Mouse (Mus musculus): ENCODE results near the gene Aspa. TPM values are rescaled to one million over a fixed set of nuclear protein-coding genes. Genes with fewer than 3 reads are reported as not detected.
"Not testable (repeated sequence)": the region's sequence is repeated elsewhere in the genome, so short reads cannot be mapped to it uniquely, and the experiment has no call there.

The Aspa gene
- 0.25 and 0.41 TPM in 2 replicates for polyA plus RNA-seq (2015; fragmentation: Nextera tagmentation; extraction: Ambion mirVana)

- no peak for ATAC-seq (replicated peaks; ENCODE audit: extremely low read depth, insufficient read depth, low FRiP score)
- H3K9ac ChIP-seq (ENCODE audit: low read length) = no peak within 1 kb of the TSS
- no peaks in the 10 kb centered on the region for H3K4me1 ChIP-seq (ENCODE audit: control insufficient read depth, insufficient read depth, low read length)
- H3K4me3 ChIP-seq (ENCODE audit: low read length) = no peak within 1 kb of the TSS
- 72% methylated on average over 27 of the region's 27 CpGs for WGBS
- no peaks in the 10 kb centered on the region for H3K27me3 ChIP-seq (ENCODE audit: control insufficient read depth, insufficient read depth, low read length)
- no peaks in the 10 kb centered on the region for H3K9me3 ChIP-seq (replicated peaks; ENCODE audit: control insufficient read depth, low read length)
- no peak within 1 kb of the TSS for H3K4me2 ChIP-seq (ENCODE audit: low read depth, low read length)
- no peaks in the 10 kb centered on the region for H3K36me3 ChIP-seq (ENCODE audit: control insufficient read depth, insufficient read depth)
- no peak within 1 kb of the TSS for H3K27ac ChIP-seq (ENCODE audit: low read length)
Observed at GRCm38 (mm10) chr11:73329442-73329841, at the start of gene Aspa, which contains the start of the genes Gm49340 and Spata22. Aspa (minus strand) TSS chr11:73329596. Gm49340 (plus strand) TSS chr11:73329741. Spata22 (plus strand) TSS chr11:73329741.

DNA sequence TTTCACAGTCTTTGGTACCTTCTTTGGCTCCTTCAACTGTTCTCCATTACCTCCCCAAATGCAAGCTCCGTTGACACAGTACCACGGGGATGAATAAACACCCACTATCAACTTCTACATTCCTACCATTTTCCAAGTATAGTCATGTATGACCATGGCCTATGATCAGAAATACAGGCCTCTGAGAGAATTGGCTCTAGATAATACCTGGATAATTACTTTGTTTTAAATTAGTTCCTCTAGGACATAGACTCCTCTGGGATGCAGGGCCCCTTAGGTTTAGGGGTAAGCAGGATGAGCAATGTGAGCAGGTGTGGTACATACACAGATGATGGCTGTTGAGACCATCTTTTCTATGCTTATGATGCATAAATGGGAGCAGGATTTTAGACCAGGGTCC lies 41.5 kb upstream of the Aspa start, which contains the start of gene Olfr376:
Gene Olfr376 (plus strand): TSS at position 301 of the 400 bp plus-strand sequence.
- Histone ChIP-seq H3K27me3 (ENCODE audit: control insufficient read depth, insufficient read depth, low read length) (no peaks in the 10 kb centered on the region), H3K36me3 (ENCODE audit: control insufficient read depth, insufficient read depth) (no peaks in the 10 kb centered on the region), H3K4me1 (ENCODE audit: control insufficient read depth, insufficient read depth, low read length) (no peaks in the 10 kb centered on the region), H3K4me3 (ENCODE audit: low read length) (no peak within 1 kb of the TSS), H3K4me2 (ENCODE audit: low read depth, low read length) (no peak within 1 kb of the TSS), H3K9ac (ENCODE audit: low read length) (no peak within 1 kb of the TSS), H3K27ac (ENCODE audit: low read length) (no peak within 1 kb of the TSS), H3K9me3 (replicated peaks; ENCODE audit: control insufficient read depth, low read length) (no peaks in the 10 kb centered on the region; the same call in 1 of the 2 replicates)
- no peak for ATAC-seq (replicated peaks; ENCODE audit: extremely low read depth, insufficient read depth, low FRiP score)
- 78% methylated on average over 2 of the region's 2 CpGs for WGBS

DNA sequence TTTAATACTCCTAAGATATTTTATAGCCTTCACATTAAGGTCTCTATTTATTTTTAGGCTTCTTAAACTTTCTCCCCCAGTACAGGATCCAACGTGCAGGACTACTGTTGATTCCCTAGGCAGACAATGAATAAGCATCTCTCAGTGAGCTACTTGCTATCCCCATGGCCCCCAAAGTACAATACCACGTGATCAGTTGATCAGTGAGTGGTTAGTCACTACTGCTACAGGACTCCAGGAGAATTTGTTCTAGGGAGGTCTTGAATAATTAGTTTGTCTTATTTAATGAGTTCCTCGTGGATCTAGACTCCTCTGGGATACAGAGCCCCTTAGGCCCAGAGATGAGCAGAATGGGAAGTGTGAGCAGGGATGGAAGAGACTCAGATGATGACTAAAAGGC lies 21.1 kb upstream of the Aspa start, which contains the start of gene Olfr20:
Gene Olfr20 (plus strand): TSS at position 301 of the 400 bp plus-strand sequence.
- Histone ChIP-seq H3K9me3 (replicated peaks; ENCODE audit: control insufficient read depth, low read length) (no peaks in the 10 kb centered on the region), H3K9ac (ENCODE audit: low read length) (no peak within 1 kb of the TSS), H3K27ac (ENCODE audit: low read length) (no peak within 1 kb of the TSS), H3K27me3 (ENCODE audit: control insufficient read depth, insufficient read depth, low read length) (no peaks in the 10 kb centered on the region), H3K4me1 (ENCODE audit: control insufficient read depth, insufficient read depth, low read length) (no peaks in the 10 kb centered on the region), H3K4me3 (ENCODE audit: low read length) (no peak within 1 kb of the TSS), H3K36me3 (ENCODE audit: control insufficient read depth, insufficient read depth) (no peaks in the 10 kb centered on the region), H3K4me2 (ENCODE audit: low read depth, low read length) (no peak within 1 kb of the TSS)
- 43% methylated on average over 3 of the region's 3 CpGs for WGBS
- no peak for ATAC-seq (replicated peaks; ENCODE audit: extremely low read depth, insufficient read depth, low FRiP score)

DNA sequence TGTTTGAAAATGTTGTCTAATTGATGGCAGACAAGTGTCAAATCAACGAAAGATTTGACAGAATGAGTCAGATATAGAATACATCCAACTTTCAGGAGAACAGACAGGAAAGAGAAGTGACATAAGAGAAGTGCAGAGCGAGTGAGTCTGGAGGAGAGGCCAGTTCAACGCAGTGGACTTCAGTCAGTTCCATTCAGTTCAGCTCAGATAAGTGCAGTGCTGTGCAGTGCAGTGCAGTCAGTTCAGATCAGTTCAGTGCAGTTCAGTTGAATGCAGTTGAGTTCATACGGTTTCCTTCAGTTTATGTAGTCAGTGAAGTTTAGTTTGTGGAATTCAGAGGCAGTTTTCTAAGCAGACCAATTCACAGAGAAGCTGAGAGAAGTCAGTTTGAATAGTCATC lies 7.5 kb upstream of the Aspa start:
- WGBS = 67% methylated on average over 4 of the region's 4 CpGs
- Histone ChIP-seq H3K4me2 (ENCODE audit: low read depth, low read length) (no peak overlapping the region), H3K4me1 (ENCODE audit: control insufficient read depth, insufficient read depth, low read length) (no peaks in the 10 kb centered on the region), H3K9ac (ENCODE audit: low read length) (no peak overlapping the region), H3K27ac (ENCODE audit: low read length) (no peak overlapping the region), H3K4me3 (ENCODE audit: low read length) (no peak overlapping the region), H3K36me3 (ENCODE audit: control insufficient read depth, insufficient read depth) (no peaks in the 10 kb centered on the region), H3K27me3 (ENCODE audit: control insufficient read depth, insufficient read depth, low read length) (no peaks in the 10 kb centered on the region), H3K9me3 (replicated peaks; ENCODE audit: control insufficient read depth, low read length) (0 out of 2 replicates have a peak, but pooled peaks cover 3% of the 10 kb centered on the region)
- no peak for ATAC-seq (replicated peaks; ENCODE audit: extremely low read depth, insufficient read depth, low FRiP score)

- no peaks in the 10 kb centered on the region for H3K36me3 ChIP-seq (ENCODE audit: control insufficient read depth, insufficient read depth)
- ATAC-seq (replicated peaks; ENCODE audit: extremely low read depth, insufficient read depth, low FRiP score) = no peak
Observed at GRCm38 (mm10) chr11:73333357-73333756, 4.0 kb upstream of the Aspa start.

GRCm38 (mm10) chr11:73327361-73327760 lies 2.0 kb downstream of the Aspa start:
- H3K36me3 ChIP-seq (ENCODE audit: control insufficient read depth, insufficient read depth) = no peaks in the 10 kb centered on the region
- ATAC-seq (replicated peaks; ENCODE audit: extremely low read depth, insufficient read depth, low FRiP score) = 0 out of 2 replicates have a peak, but pooled peaks have one; percentile 41
- H3K4me3 ChIP-seq (ENCODE audit: low read length) = no peak overlapping the region
- no peak overlapping the region for H3K4me2 ChIP-seq (ENCODE audit: low read depth, low read length)
- H3K27ac ChIP-seq (ENCODE audit: low read length) = no peak overlapping the region
- WGBS = 58% methylated on average over 4 of the region's 4 CpGs
- H3K27me3 ChIP-seq (ENCODE audit: control insufficient read depth, insufficient read depth, low read length) = no peaks in the 10 kb centered on the region
- no peaks in the 10 kb centered on the region for H3K9me3 ChIP-seq (replicated peaks; ENCODE audit: control insufficient read depth, low read length)
- no peaks in the 10 kb centered on the region for H3K4me1 ChIP-seq (ENCODE audit: control insufficient read depth, insufficient read depth, low read length)
- no peak overlapping the region for H3K9ac ChIP-seq (ENCODE audit: low read length)

More at GRCm38 (mm10) chr11:73333357-73333756, 4.0 kb upstream of the Aspa start:
- Histone ChIP-seq H3K9me3 (replicated peaks; ENCODE audit: control insufficient read depth, low read length) (0 out of 2 replicates have a peak, but pooled peaks cover 3% of the 10 kb centered on the region), H3K4me3 (ENCODE audit: low read length) (no peak overlapping the region), H3K4me2 (ENCODE audit: low read depth, low read length) (no peak overlapping the region), H3K4me1 (ENCODE audit: control insufficient read depth, insufficient read depth, low read length) (no peaks in the 10 kb centered on the region), H3K9ac (ENCODE audit: low read length) (no peak overlapping the region), H3K27me3 (ENCODE audit: control insufficient read depth, insufficient read depth, low read length) (no peaks in the 10 kb centered on the region), H3K27ac (ENCODE audit: low read length) (no peak overlapping the region)
- 60% methylated on average over 2 of the region's 2 CpGs for WGBS

DNA sequence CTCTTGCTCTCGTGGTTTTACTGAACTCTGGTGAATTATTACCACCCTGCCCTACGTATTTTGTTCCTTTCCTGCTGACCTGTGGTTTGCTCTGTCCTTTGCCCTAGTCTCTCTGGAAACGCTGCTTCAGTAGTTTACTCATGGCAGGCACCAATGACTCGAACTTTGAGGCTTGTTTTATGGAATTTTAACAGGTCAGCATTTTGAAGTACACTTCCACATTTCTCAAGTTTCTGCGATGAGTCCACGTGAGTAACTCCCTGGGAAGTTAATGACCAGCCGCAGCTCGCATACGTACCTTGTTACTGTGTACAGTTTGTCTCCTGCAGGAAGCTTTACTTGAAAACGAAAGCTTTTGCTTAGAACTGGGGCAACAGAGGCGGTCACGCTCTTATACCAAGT lies 2.9 kb downstream of the Aspa start:
- no peak overlapping the region for H3K4me3 ChIP-seq (ENCODE audit: low read length)
- ATAC-seq (replicated peaks; ENCODE audit: extremely low read depth, insufficient read depth, low FRiP score) = no peak
- no peaks in the 10 kb centered on the region for H3K4me1 ChIP-seq (ENCODE audit: control insufficient read depth, insufficient read depth, low read length)
- no peak overlapping the region for H3K27ac ChIP-seq (ENCODE audit: low read length)
- H3K27me3 ChIP-seq (ENCODE audit: control insufficient read depth, insufficient read depth, low read length) = no peaks in the 10 kb centered on the region
- no peaks in the 10 kb centered on the region for H3K9me3 ChIP-seq (replicated peaks; ENCODE audit: control insufficient read depth, low read length)
- 55% methylated on average over 12 of the region's 12 CpGs for WGBS
- H3K9ac ChIP-seq (ENCODE audit: low read length) = no peak overlapping the region
- no peak overlapping the region for H3K4me2 ChIP-seq (ENCODE audit: low read depth, low read length)
- no peaks in the 10 kb centered on the region for H3K36me3 ChIP-seq (ENCODE audit: control insufficient read depth, insufficient read depth)

DNA sequence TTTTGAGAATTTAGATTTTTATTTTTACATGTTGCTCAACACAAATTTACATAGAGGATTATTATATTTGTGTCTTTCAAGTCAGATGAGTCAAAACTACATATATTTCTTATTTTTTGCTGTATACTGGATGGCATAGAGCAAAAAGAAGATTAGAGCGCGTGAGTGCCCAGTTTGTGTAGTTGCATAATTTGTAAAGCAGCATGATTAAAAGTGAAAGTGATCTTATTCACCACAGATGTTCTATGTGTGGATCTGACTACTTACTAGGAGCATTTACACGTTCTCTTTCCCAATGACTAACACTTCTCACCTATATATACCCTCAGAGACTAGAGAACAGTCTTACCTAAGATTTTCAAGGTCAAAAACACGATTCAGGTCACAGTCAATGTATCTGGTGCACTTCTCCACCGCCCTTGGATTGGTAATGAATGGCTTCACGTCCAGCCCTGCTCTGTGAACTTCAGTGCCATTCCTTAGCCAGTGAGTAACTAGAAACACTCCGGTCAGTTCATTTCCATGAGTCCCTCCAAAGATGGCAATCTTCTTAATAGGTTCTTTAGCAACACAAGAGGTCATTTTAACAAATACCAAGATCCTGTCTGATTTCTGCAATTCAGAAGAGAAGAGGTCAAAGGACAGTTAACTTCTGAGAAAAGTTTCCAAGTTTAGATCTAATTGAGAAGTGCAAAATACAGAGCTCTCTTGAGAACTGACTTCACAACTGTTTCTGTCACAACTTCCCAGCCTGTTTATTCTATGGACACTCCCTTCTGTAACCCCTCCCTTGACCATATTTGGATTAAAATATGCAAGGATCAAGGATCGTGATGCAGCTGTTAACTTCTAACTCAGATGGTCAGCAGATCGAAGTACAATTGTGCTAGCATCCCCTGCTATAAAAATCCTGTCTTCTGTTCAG lies 5.2 kb downstream of the Aspa start:
- no peak overlapping the region for H3K27ac ChIP-seq (ENCODE audit: low read length)
- H3K9ac ChIP-seq (ENCODE audit: low read length) = no peak overlapping the region
- H3K4me1 ChIP-seq (ENCODE audit: control insufficient read depth, insufficient read depth, low read length) = no peaks in the 10 kb centered on the region
- ATAC-seq (replicated peaks; ENCODE audit: extremely low read depth, insufficient read depth, low FRiP score) = no peak
- H3K27me3 ChIP-seq (ENCODE audit: control insufficient read depth, insufficient read depth, low read length) = no peaks in the 10 kb centered on the region
- no peaks in the 10 kb centered on the region for H3K9me3 ChIP-seq (replicated peaks; ENCODE audit: control insufficient read depth, low read length)
- H3K4me3 ChIP-seq (ENCODE audit: low read length) = no peak overlapping the region
- H3K4me2 ChIP-seq (ENCODE audit: low read depth, low read length) = no peak overlapping the region
- WGBS = 65% methylated on average over 9 of the region's 9 CpGs
- no peaks in the 10 kb centered on the region for H3K36me3 ChIP-seq (ENCODE audit: control insufficient read depth, insufficient read depth)

GRCm38 (mm10) chr11:73321064-73321463 lies 8.3 kb downstream of the Aspa start:
- not testable (repeated sequence) for H3K27me3 ChIP-seq (ENCODE audit: control insufficient read depth, insufficient read depth, low read length); ATAC-seq (replicated peaks; ENCODE audit: extremely low read depth, insufficient read depth, low FRiP score); H3K4me2 ChIP-seq (ENCODE audit: low read depth, low read length); H3K9me3 ChIP-seq (replicated peaks; ENCODE audit: control insufficient read depth, low read length); H3K4me3 ChIP-seq (ENCODE audit: low read length); H3K27ac ChIP-seq (ENCODE audit: low read length); H3K9ac ChIP-seq (ENCODE audit: low read length); H3K36me3 ChIP-seq (ENCODE audit: control insufficient read depth, insufficient read depth); H3K4me1 ChIP-seq (ENCODE audit: control insufficient read depth, insufficient read depth, low read length)
- WGBS = 87% methylated on average over 13 of the region's 13 CpGs
